Mouse (Mus musculus) B cell, adult (primary cell): ENCODE results near the gene Vmn1r66. TPM values are rescaled to one million over a fixed set of nuclear protein-coding genes. Genes with fewer than 3 reads are reported as not detected.

Experiments used
- total RNA-seq: library from RNA; stranded (reverse); gene quantifications from 4 replicates; pipeline ENCODE4 v1.2.4, GENCODE M21; 2023; ENCODE audit not compliant: inconsistent age

Vmn1r66 gene
- not detected in 4 replicates for total RNA-seq

DNA sequence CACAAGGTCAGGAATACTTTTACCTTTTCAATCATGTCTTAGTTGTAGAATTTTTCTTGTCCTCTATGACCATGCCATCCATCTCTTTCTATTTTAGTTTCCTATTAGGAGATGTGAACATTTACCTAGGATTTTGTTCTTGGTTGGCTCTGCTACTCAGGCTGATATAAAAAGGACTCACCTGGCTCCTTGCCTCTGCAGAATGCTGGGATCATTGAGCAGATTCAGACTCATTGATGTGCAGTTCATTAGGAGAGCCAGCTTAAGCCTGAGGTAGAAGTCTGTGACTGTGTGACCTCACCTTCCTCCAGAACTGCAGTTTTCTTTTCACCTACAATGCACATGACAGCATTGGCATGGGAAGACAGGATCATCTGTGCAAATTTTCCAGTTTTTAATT is at the start of gene Vmn1r66:
Gene Vmn1r66, minus strand, starts transcription at position 101 of the 400 bp plus-strand sequence.

Other genes starting within 250 kb of the Vmn1r66 start
- gene Vmn2r50, start 224.7 kb downstream of the Vmn1r66 start, total RNA-seq = not detected in 4 replicates
- not detected in 4 replicates for gene Vmn2r51, start 172.3 kb downstream of the Vmn1r66 start, total RNA-seq
- 0.06 to 0.16 TPM (median 0.09 TPM) in 3 of 4 replicates, not detected in the other for gene Vmn2r52, start 101.4 kb downstream of the Vmn1r66 start, total RNA-seq
- not detected in 4 replicates for gene Vmn1r67, start 165.3 kb upstream of the Vmn1r66 start, total RNA-seq
- gene Zik1, start 217.4 kb upstream of the Vmn1r66 start, total RNA-seq = 0.70 to 1.3 TPM (median 0.87 TPM) in 4 replicates